24 mouse cellular contexts compared by ENCODE assay signal in the genomic region with DNA sequence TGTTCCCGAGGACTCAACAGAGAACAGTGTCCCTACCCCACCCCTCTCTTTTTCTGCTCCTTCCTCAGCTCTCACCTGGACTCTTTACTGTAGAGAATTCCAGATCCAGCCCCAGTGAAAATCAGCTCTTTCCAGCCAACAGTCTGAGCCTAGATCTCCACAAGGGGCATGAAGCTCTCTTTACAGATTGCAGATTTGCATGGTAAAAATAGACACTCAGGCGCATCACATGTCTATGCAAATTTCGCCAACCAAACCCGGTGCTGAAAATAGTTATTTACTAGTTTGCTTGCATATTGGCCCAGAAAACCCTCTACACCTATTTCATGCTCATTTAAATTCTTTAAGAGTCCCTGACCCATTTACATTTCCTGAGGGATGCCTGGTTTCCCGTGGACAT.
DNase-seq lines count a peak whose midpoint lies in the region; ATAC-seq lines count a peak whose summit lies in the region.
"Had no signal": no experiment of that assay in that cellular context is flagged by ENCODE, and none has a peak within 500 bp of the region (broad histone marks: within the 10 kb centered on the region; RNA-seq: fewer than 3 reads in every experiment).

No protein-coding gene starts in this region.

- WGBS in midbrain, embryonic 11.5 days: 85% methylated on average over 5 of the region's 5 CpGs
- WGBS in midbrain, embryonic 15.5 days: 79% methylated on average over 5 of the region's 5 CpGs

- ATAC-seq in midbrain, embryonic 11.5 days (ENCODE audit: low FRiP score): no peak
- no peak for ATAC-seq in midbrain, embryonic 15.5 days (replicated peaks)
- ATAC-seq in CD4-positive, CD25-positive, alpha-beta regulatory T cell, adult 4 months: peak; percentile 44
- ATAC-seq in neutrophil, adult 5-6 weeks (ENCODE audit: extremely low read depth, insufficient number of reproducible peaks, low FRiP score, poor library complexity, severe bottlenecking): peak; percentile 31; the same call in 1 of the 2 replicates
- no peak for ATAC-seq in granulocyte monocyte progenitor cell, adult 5-6 weeks (replicated peaks; ENCODE audit: poor library complexity, severe bottlenecking)
- ATAC-seq: midbrain, embryonic 16.5 days had no signal

- DNase-seq in cerebellum, adult 9-11 months: peak; percentile 24
- no peak for DNase-seq in cerebellum, adult 8-10 months
- peak; percentile 60 for DNase-seq in midbrain, embryonic 11.5 days (ENCODE audit: low spot score, missing footprints)
- DNase-seq: adrenal gland, postnatal 14 days; gastrocnemius, postnatal 14 days; heart, adult 2 months; kidney, adult 18-20 months; kidney, postnatal 4 days; layer of hippocampus, adult 9-11 months; liver; lung, postnatal 4 days; thymus, postnatal 25 days had no signal

- peaks cover 3% of the 10 kb centered on the region; the same call in 1 of the 2 replicates for H3K4me1 ChIP-seq in midbrain, embryonic 11.5 days (ENCODE audit: control insufficient read depth, insufficient read depth, low read length)
- peaks cover 5% of the 10 kb centered on the region for H3K4me1 ChIP-seq in midbrain, embryonic 15.5 days
- H3K4me1 ChIP-seq: liver, embryonic 15.5 days; lung, embryonic 15.5 days had no signal

- H3K9me3 ChIP-seq in midbrain, embryonic 11.5 days (ENCODE audit: control insufficient read depth, low read length): no peaks in the 10 kb centered on the region
- H3K9me3 ChIP-seq in midbrain, embryonic 15.5 days: no peaks in the 10 kb centered on the region
- H3K9me3 ChIP-seq: limb, embryonic 10.5 days; liver, embryonic 15.5 days; lung, embryonic 15.5 days had no signal

- no peak overlapping the region for H3K9ac ChIP-seq in midbrain, embryonic 11.5 days (ENCODE audit: low read length)
- no peak overlapping the region for H3K9ac ChIP-seq in midbrain, embryonic 15.5 days
- H3K9ac ChIP-seq: hindbrain, embryonic 12.5 days; liver, embryonic 15.5 days; lung, embryonic 15.5 days; neural tube, embryonic 13.5 days had no signal

- no peak overlapping the region for H3K27ac ChIP-seq in midbrain, embryonic 11.5 days (ENCODE audit: low read depth, low read length)
- no peak overlapping the region for H3K27ac ChIP-seq in midbrain, embryonic 15.5 days
- H3K27ac ChIP-seq: heart, adult 2 months; hindbrain, embryonic 12.5 days; left cerebral cortex, adult 2 months; limb, embryonic 10.5 days; liver, embryonic 15.5 days; lung, embryonic 15.5 days; neural tube, embryonic 13.5 days had no signal

- H3K27me3 ChIP-seq in midbrain, embryonic 11.5 days (ENCODE audit: control insufficient read depth, insufficient read depth, low read length): no peaks in the 10 kb centered on the region
- no peaks in the 10 kb centered on the region for H3K27me3 ChIP-seq in midbrain, embryonic 15.5 days (replicated peaks)
- H3K27me3 ChIP-seq: liver, embryonic 15.5 days; neural tube, embryonic 13.5 days had no signal

- H3K4me3 ChIP-seq in midbrain, embryonic 11.5 days (ENCODE audit: low read depth, low read length): no peak overlapping the region
- H3K4me3 ChIP-seq in midbrain, embryonic 15.5 days: no peak overlapping the region
- H3K4me3 ChIP-seq: heart, adult 2 months; hindbrain, embryonic 12.5 days; left cerebral cortex, adult 2 months; limb, embryonic 10.5 days; liver, embryonic 15.5 days; lung, embryonic 15.5 days; myocyte; neural tube, embryonic 13.5 days had no signal

- no peaks in the 10 kb centered on the region for H3K36me3 ChIP-seq in midbrain, embryonic 11.5 days (ENCODE audit: control insufficient read depth, insufficient read depth, low read length)
- no peaks in the 10 kb centered on the region for H3K36me3 ChIP-seq in midbrain, embryonic 15.5 days (replicated peaks)
- H3K36me3 ChIP-seq: hindbrain, embryonic 12.5 days; limb, embryonic 10.5 days; liver, embryonic 15.5 days; lung, embryonic 15.5 days; neural tube, embryonic 13.5 days had no signal

- H3K4me2 ChIP-seq in midbrain, embryonic 11.5 days: no peak overlapping the region
- no peak overlapping the region for H3K4me2 ChIP-seq in midbrain, embryonic 15.5 days
- H3K4me2 ChIP-seq: hindbrain, embryonic 12.5 days; liver, embryonic 15.5 days; lung, embryonic 15.5 days; neural tube, embryonic 13.5 days had no signal

Comparison
In these comparisons a context has a peak if more than half of its experiments do, and no peak if none do; other contexts are left out.
1. ATAC-seq: peak in CD4-positive, CD25-positive, alpha-beta regulatory T cell, adult 4 months (single experiment) and neutrophil, adult 5-6 weeks (single experiment); none in midbrain, embryonic 11.5 days (single experiment), midbrain, embryonic 15.5 days (single experiment) and granulocyte monocyte progenitor cell, adult 5-6 weeks (single experiment).